Mouse (Mus musculus): Measurements from ENCODE around the gene Arel1. TPM values are rescaled to one million over a fixed set of nuclear protein-coding genes. Genes with fewer than 3 reads are reported as not detected.

Gene Arel1
- polyA plus RNA-seq, 1 experiment from 2014 or later, result 18.7 TPM

GRCm38 (mm10) chr12:84969656-84970427, 858 bp downstream of the Arel1 start:
- WGBS, result 30% methylated on average over 15 of the region's 15 CpGs
- H3K27ac ChIP-seq, result peak overlapping the region; percentile 87

GRCm38 (mm10) chr12:84968831-84969655, 1.7 kb downstream of the Arel1 start:
- DNase-seq (ENCODE audit: extremely low spot score, low spot score), result no peak
- peaks cover 11% of the 10 kb centered on the region; the same call in 1 of the 2 replicates for H3K27me3 ChIP-seq (ENCODE audit: poor library complexity, severe bottlenecking)
- 87% methylated on average over 16 of the region's 16 CpGs for WGBS
- H3K4me3 ChIP-seq, result peak overlapping the region; percentile 90
- no peak overlapping the region for H3K27ac ChIP-seq
- peaks cover 26% of the 10 kb centered on the region for H3K4me1 ChIP-seq
- peaks cover 18% of the 10 kb centered on the region for H3K36me3 ChIP-seq (replicated peaks)
- no peaks in the 10 kb centered on the region for H3K9me3 ChIP-seq

More at GRCm38 (mm10) chr12:84969656-84970427, 858 bp downstream of the Arel1 start:
- H3K4me1 ChIP-seq, result peaks cover 26% of the 10 kb centered on the region
- peaks cover 24% of the 10 kb centered on the region for H3K36me3 ChIP-seq (replicated peaks)
- peak overlapping the region; percentile 90 for H3K4me3 ChIP-seq
- H3K27me3 ChIP-seq (ENCODE audit: poor library complexity, severe bottlenecking), result peaks cover 9% of the 10 kb centered on the region; the same call in 1 of the 2 replicates
- no peaks in the 10 kb centered on the region for H3K9me3 ChIP-seq
- no peak for DNase-seq (ENCODE audit: extremely low spot score, low spot score)

GRCm38 (mm10) chr12:84962606-84963005, 8.1 kb downstream of the Arel1 start:
- WGBS, result 86% methylated on average over 7 of the region's 7 CpGs
- Histone ChIP-seq H3K27me3 (ENCODE audit: poor library complexity, severe bottlenecking) (peaks cover 11% of the 10 kb centered on the region; the same call in 1 of the 2 replicates), H3K9me3 (no peaks in the 10 kb centered on the region), H3K4me3 (no peak overlapping the region), H3K27ac (no peak overlapping the region), H3K36me3 (replicated peaks) (peaks cover 20% of the 10 kb centered on the region), H3K4me1 (peaks cover 2% of the 10 kb centered on the region; the same call in 1 of the 2 replicates)
- no peak for DNase-seq (ENCODE audit: extremely low spot score, low spot score)

GRCm38 (mm10) chr12:84958794-84959356, 11.8 kb downstream of the Arel1 start:
- Histone ChIP-seq H3K4me3 (no peak overlapping the region), H3K4me1 (no peaks in the 10 kb centered on the region), H3K36me3 (replicated peaks) (peaks cover 34% of the 10 kb centered on the region), H3K9me3 (no peaks in the 10 kb centered on the region), H3K27me3 (ENCODE audit: poor library complexity, severe bottlenecking) (no peaks in the 10 kb centered on the region), H3K27ac (no peak overlapping the region)
- no peak for DNase-seq (ENCODE audit: extremely low spot score, low spot score)
- 88% methylated on average over 1 of the region's 1 CpGs for WGBS

GRCm38 (mm10) chr12:84956317-84956716, 14.4 kb downstream of the Arel1 start:
- H3K36me3 ChIP-seq (replicated peaks), result peaks cover 32% of the 10 kb centered on the region
- no peak for DNase-seq (ENCODE audit: extremely low spot score, low spot score)
- 93% methylated on average over 3 of the region's 3 CpGs for WGBS

GRCm38 (mm10) chr12:84952351-84952750, 18.3 kb downstream of the Arel1 start:
- DNase-seq (ENCODE audit: extremely low spot score, low spot score), result no peak
- H3K27ac ChIP-seq, result no peak overlapping the region
- 82% methylated on average over 1 of the region's 1 CpGs for WGBS
- H3K27me3 ChIP-seq (ENCODE audit: poor library complexity, severe bottlenecking), result no peaks in the 10 kb centered on the region
- no peaks in the 10 kb centered on the region for H3K4me1 ChIP-seq
- H3K36me3 ChIP-seq (replicated peaks), result peaks cover 47% of the 10 kb centered on the region
- no peaks in the 10 kb centered on the region for H3K9me3 ChIP-seq
- no peak overlapping the region for H3K4me3 ChIP-seq

More at GRCm38 (mm10) chr12:84956317-84956716, 14.4 kb downstream of the Arel1 start:
- Histone ChIP-seq H3K27ac (no peak overlapping the region), H3K9me3 (no peaks in the 10 kb centered on the region), H3K4me1 (no peaks in the 10 kb centered on the region), H3K27me3 (ENCODE audit: poor library complexity, severe bottlenecking) (no peaks in the 10 kb centered on the region), H3K4me3 (no peak overlapping the region)

- H3K36me3 ChIP-seq (replicated peaks), result peaks cover 55% of the 10 kb centered on the region
- H3K27ac ChIP-seq, result no peak overlapping the region
- no peaks in the 10 kb centered on the region for H3K4me1 ChIP-seq
- no peak for DNase-seq (ENCODE audit: extremely low spot score, low spot score)
- 55% methylated on average over 8 of the region's 8 CpGs for WGBS
- no peak overlapping the region for H3K4me3 ChIP-seq
- no peaks in the 10 kb centered on the region for H3K9me3 ChIP-seq
- no peaks in the 10 kb centered on the region for H3K27me3 ChIP-seq (ENCODE audit: poor library complexity, severe bottlenecking)
Measured at GRCm38 (mm10) chr12:84951531-84951930, 19.2 kb downstream of the Arel1 start.

- Histone ChIP-seq H3K27me3 (ENCODE audit: poor library complexity, severe bottlenecking) (no peaks in the 10 kb centered on the region), H3K27ac (no peak overlapping the region), H3K4me1 (no peaks in the 10 kb centered on the region), H3K4me3 (no peak overlapping the region), H3K9me3 (no peaks in the 10 kb centered on the region), H3K36me3 (replicated peaks) (peaks cover 51% of the 10 kb centered on the region)
- WGBS, result 95% methylated on average over 6 of the region's 6 CpGs
- DNase-seq (ENCODE audit: extremely low spot score, low spot score), result no peak
Measured at GRCm38 (mm10) chr12:84950763-84951162, 19.9 kb downstream of the Arel1 start.

GRCm38 (mm10) chr12:84948584-84949285, 22.0 kb downstream of the Arel1 start:
- Histone ChIP-seq H3K27ac (no peak overlapping the region), H3K27me3 (ENCODE audit: poor library complexity, severe bottlenecking) (no peaks in the 10 kb centered on the region), H3K9me3 (no peaks in the 10 kb centered on the region), H3K36me3 (replicated peaks) (peaks cover 54% of the 10 kb centered on the region), H3K4me3 (no peak overlapping the region), H3K4me1 (no peaks in the 10 kb centered on the region)
- DNase-seq (ENCODE audit: extremely low spot score, low spot score), result no peak
- WGBS, result 93% methylated on average over 6 of the region's 6 CpGs

GRCm38 (mm10) chr12:84947894-84948583, 22.7 kb downstream of the Arel1 start:
- WGBS, result 83% methylated on average over 2 of the region's 2 CpGs
- no peaks in the 10 kb centered on the region for H3K9me3 ChIP-seq
- no peak overlapping the region for H3K4me3 ChIP-seq
- no peak overlapping the region for H3K27ac ChIP-seq
- DNase-seq (ENCODE audit: extremely low spot score, low spot score), result no peak
- peaks cover 58% of the 10 kb centered on the region for H3K36me3 ChIP-seq (replicated peaks)
- no peaks in the 10 kb centered on the region for H3K4me1 ChIP-seq
- no peaks in the 10 kb centered on the region for H3K27me3 ChIP-seq (ENCODE audit: poor library complexity, severe bottlenecking)

- no peaks in the 10 kb centered on the region for H3K27me3 ChIP-seq (ENCODE audit: poor library complexity, severe bottlenecking)
- WGBS, result 90% methylated on average over 9 of the region's 9 CpGs
- no peak for DNase-seq (ENCODE audit: extremely low spot score, low spot score)
- H3K4me3 ChIP-seq, result no peak overlapping the region
- H3K4me1 ChIP-seq, result no peaks in the 10 kb centered on the region
- peaks cover 78% of the 10 kb centered on the region for H3K36me3 ChIP-seq (replicated peaks)
- no peak overlapping the region for H3K27ac ChIP-seq
- no peaks in the 10 kb centered on the region for H3K9me3 ChIP-seq
Measured at GRCm38 (mm10) chr12:84944813-84945553, 25.7 kb downstream of the Arel1 start.

Data from forebrain, embryonic 10.5 days (tissue).